Mouse (Mus musculus) cortical plate, adult 2 months (tissue): ENCODE measurements around the gene Isy1.

Experiments
- CTCF ChIP-seq: fragments of 200-500 bp; IDR thresholded peaks from 2 replicates; pipeline ENCODE4 v1.5.1; 2011; ENCODE audit warnings: mild to moderate bottlenecking, control low read depth, low read length; ENCODE audit not compliant: insufficient read depth; ENCODE audit errors: extremely low read depth
- POLR2A ChIP-seq: fragments of 200-500 bp; IDR thresholded peaks from 2 replicates; pipeline ENCODE4 v1.6.1; 2011; ENCODE audit warnings: mild to moderate bottlenecking, low read length, control low read depth; ENCODE audit not compliant: insufficient read depth; ENCODE audit errors: extremely low read depth

DNA sequence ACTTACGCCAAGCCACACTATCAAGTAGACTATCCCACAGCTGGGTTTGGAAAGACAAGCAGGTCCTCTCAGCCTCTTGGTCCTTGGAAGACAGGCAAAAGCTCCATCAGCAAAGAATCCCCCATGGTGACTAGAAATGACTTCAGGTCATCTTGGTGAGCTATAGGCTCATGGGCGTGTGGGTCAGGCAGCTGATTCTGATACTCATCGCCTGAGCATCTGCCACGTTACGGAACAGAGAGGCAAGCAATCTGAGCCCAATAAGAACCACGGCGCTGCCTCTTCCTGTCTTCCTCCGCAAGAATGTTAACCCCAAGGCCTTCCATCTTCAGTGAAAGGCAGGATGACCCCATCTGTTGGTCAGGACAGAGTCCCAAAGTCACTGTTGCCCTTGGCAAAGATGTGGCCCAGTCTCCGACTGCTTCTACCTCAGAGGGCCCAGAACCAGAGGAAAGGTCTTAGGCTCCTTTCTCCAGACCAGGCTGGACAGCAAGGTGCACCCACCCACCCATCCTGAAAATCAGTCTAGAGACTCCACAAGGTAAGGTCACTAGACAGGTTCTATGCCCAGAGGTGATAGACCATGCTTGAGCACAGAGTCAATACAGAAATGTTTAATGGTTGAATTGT, 50.2 kb downstream of the Isy1 start:
- TF ChIP-seq POLR2A (no peak), CTCF (no peak)
